ENCODE assay signal across 10 mouse cellular contexts in the genomic region with DNA sequence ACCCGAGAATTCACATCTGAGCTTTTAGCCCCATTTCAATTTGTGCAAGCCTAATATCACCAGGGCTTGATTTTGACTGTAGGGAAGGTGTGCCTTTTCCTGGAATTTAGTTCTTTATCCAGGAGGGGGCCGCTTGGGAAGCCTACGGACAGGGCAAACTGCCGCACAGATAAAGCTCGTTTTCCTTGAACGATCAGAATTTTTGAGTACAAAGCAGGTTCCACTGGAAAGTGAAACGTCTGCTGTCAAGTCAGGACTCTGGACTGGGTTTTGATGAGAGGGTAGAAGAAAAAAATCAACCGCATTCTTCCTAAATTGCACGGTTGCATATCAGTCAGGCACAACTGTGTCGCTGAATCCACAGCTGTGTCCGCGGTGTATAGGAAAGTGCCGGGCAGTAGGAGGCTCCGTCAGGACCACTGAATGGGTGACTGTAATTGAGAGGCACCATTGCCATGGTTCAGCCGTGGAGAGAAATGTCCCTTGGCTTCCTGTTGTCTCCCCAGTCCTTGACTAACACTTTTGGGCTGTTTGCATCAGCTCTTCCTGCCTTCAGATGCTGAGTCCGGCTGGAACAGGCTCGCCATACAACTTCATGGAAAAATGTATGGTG. TPM values are rescaled to one million over a fixed set of nuclear protein-coding genes. Genes with fewer than 3 reads are reported as not detected.
DNase-seq lines count a peak whose midpoint lies in the region; ATAC-seq lines count a peak whose summit lies in the region.
"Had no signal": no experiment of that assay in that cellular context is flagged by ENCODE, and none has a peak within 500 bp of the region (broad histone marks: within the 10 kb centered on the region; RNA-seq: fewer than 3 reads in every experiment).

No protein-coding gene starts in this region.

- H3K27ac ChIP-seq in kidney, embryonic 16.5 days (ENCODE audit: low read length): no peak overlapping the region
- peak overlapping the region; percentile 76 for H3K27ac ChIP-seq in forebrain, embryonic 10.5 days
- peak overlapping the region; percentile 37; the same call in 1 of the 2 replicates for H3K27ac ChIP-seq in hindbrain, embryonic 12.5 days
- peak overlapping the region; percentile 78 for H3K27ac ChIP-seq in neural tube, embryonic 13.5 days (replicated peaks)
- H3K27ac ChIP-seq: left cerebral cortex, adult 2 months had no signal

- H3K9me3 ChIP-seq in kidney, embryonic 16.5 days (ENCODE audit: low read length): no peaks in the 10 kb centered on the region
- peaks cover 2% of the 10 kb centered on the region; the same call in 1 of the 2 replicates for H3K9me3 ChIP-seq in forebrain, embryonic 10.5 days
- H3K9me3 ChIP-seq in hindbrain, embryonic 12.5 days (replicated peaks): no peaks in the 10 kb centered on the region
- H3K9me3 ChIP-seq in neural tube, embryonic 13.5 days: no peaks in the 10 kb centered on the region

- WGBS in kidney, embryonic 16.5 days: 48% methylated on average over 17 of the region's 17 CpGs
- WGBS in forebrain, embryonic 10.5 days: 44% methylated on average over 17 of the region's 17 CpGs
- 55% methylated on average over 17 of the region's 17 CpGs for WGBS in hindbrain, embryonic 12.5 days
- 38% methylated on average over 17 of the region's 17 CpGs for WGBS in neural tube, embryonic 13.5 days

- H3K27me3 ChIP-seq in kidney, embryonic 16.5 days (ENCODE audit: insufficient read depth, low read length): peaks cover 14% of the 10 kb centered on the region
- H3K27me3 ChIP-seq in forebrain, embryonic 10.5 days (ENCODE audit: poor library complexity, severe bottlenecking): peaks cover 32% of the 10 kb centered on the region
- no peaks in the 10 kb centered on the region; the same call in 1 of the 2 replicates for H3K27me3 ChIP-seq in hindbrain, embryonic 12.5 days
- no peaks in the 10 kb centered on the region for H3K27me3 ChIP-seq in neural tube, embryonic 13.5 days

- 0 out of 2 replicates have a peak overlapping the region, but pooled peaks have one; percentile 9 for H3K4me3 ChIP-seq in kidney, embryonic 16.5 days (ENCODE audit: low read length)
- peak overlapping the region; percentile 42 for H3K4me3 ChIP-seq in forebrain, embryonic 10.5 days
- 0 out of 2 replicates have a peak overlapping the region, but pooled peaks have one; percentile 0 for H3K4me3 ChIP-seq in hindbrain, embryonic 12.5 days
- no peak overlapping the region for H3K4me3 ChIP-seq in neural tube, embryonic 13.5 days

- H3K36me3 ChIP-seq in kidney, embryonic 16.5 days (ENCODE audit: insufficient read depth, low read length): no peaks in the 10 kb centered on the region
- H3K36me3 ChIP-seq in forebrain, embryonic 10.5 days (replicated peaks): no peaks in the 10 kb centered on the region
- H3K36me3 ChIP-seq in hindbrain, embryonic 12.5 days: no peaks in the 10 kb centered on the region
- no peaks in the 10 kb centered on the region for H3K36me3 ChIP-seq in neural tube, embryonic 13.5 days

- peaks cover 19% of the 10 kb centered on the region for H3K4me1 ChIP-seq in kidney, embryonic 16.5 days (ENCODE audit: insufficient read depth, low read length)
- peaks cover 33% of the 10 kb centered on the region for H3K4me1 ChIP-seq in forebrain, embryonic 10.5 days
- peaks cover 19% of the 10 kb centered on the region for H3K4me1 ChIP-seq in hindbrain, embryonic 12.5 days
- H3K4me1 ChIP-seq in neural tube, embryonic 13.5 days (replicated peaks): peaks cover 41% of the 10 kb centered on the region

- no peak overlapping the region for H3K9ac ChIP-seq in kidney, embryonic 16.5 days (replicated peaks; ENCODE audit: low read length)
- H3K9ac ChIP-seq in hindbrain, embryonic 12.5 days: no peak overlapping the region
- no peak overlapping the region for H3K9ac ChIP-seq in neural tube, embryonic 13.5 days

- no peak for DNase-seq in kidney, postnatal 10 days
- peak; percentile 25 for DNase-seq in forebrain, embryonic 10.5 days (ENCODE audit: extremely low spot score, low spot score)
- DNase-seq in adrenal gland, adult (ENCODE audit: inconsistent age in 2 of 2, low spot score in 1 of 2): no peak
- no peak for DNase-seq in layer of hippocampus, adult 9-11 months
- DNase-seq: right cerebral cortex, postnatal 14 days; thymus, postnatal 25 days had no signal

- no peak for ATAC-seq in kidney, embryonic 16.5 days (ENCODE audit: low FRiP score, low TSS enrichment)
- no peak; the same call in 1 of the 2 replicates for ATAC-seq in hindbrain, embryonic 12.5 days (ENCODE audit: low FRiP score)
- 0 out of 2 replicates have a peak, but pooled peaks have one; percentile 34 for ATAC-seq in neural tube, embryonic 13.5 days (ENCODE audit: low read depth)

- H3K4me2 ChIP-seq in kidney, embryonic 16.5 days (replicated peaks; ENCODE audit: low read depth, low read length): peak overlapping the region; percentile 40
- H3K4me2 ChIP-seq in hindbrain, embryonic 12.5 days (replicated peaks): peak overlapping the region; percentile 39
- peak overlapping the region; percentile 47 for H3K4me2 ChIP-seq in neural tube, embryonic 13.5 days

RNA-seq across cellular contexts. Expression of a gene that starts 19.2 kb away (rescaled TPM):
- 76.1 and 85.8 TPM in 2 replicates for polyA plus RNA-seq in kidney, embryonic 16.5 days (2015; fragmentation: Nextera tagmentation; extraction: Ambion mirVana)
- 102 and 111 TPM in 2 replicates for polyA plus RNA-seq in forebrain, embryonic 10.5 days (2016; fragmentation: Nextera tagmentation; extraction: Ambion mirVana)
- polyA plus RNA-seq in hindbrain, embryonic 12.5 days (2016; fragmentation: Nextera tagmentation; extraction: Ambion mirVana): 177 and 200 TPM in 2 replicates
- polyA plus RNA-seq in neural tube, embryonic 13.5 days (2015; fragmentation: Nextera tagmentation; extraction: Ambion mirVana): 194 and 208 TPM in 2 replicates
